Mouse (Mus musculus) forebrain, embryonic 16.5 days (tissue): ENCODE data around the gene 1600014C23Rik. TPM values are rescaled to one million over a fixed set of nuclear protein-coding genes. Genes with fewer than 3 reads are reported as not detected.

Source experiments
- ATAC-seq: fragments of 200-750 bp; cut with Nextera tagmentation; 2 replicates; pipeline ENCODE4 v1.8.0; 2017; ENCODE audit warnings: mild to moderate bottlenecking, moderate library complexity
- H3K27ac ChIP-seq: fragments of 300-500 bp; sonication (generic); 2 replicates; pipeline ENCODE4 v1.5.1; 2014; ENCODE audit warnings: low read length, control low read depth
- H3K27me3 ChIP-seq: fragments of 300-500 bp; sonication (generic); replicated peaks from 2 replicates; pipeline ENCODE4 v1.6.1; 2014; ENCODE audit warnings: low read length; ENCODE audit not compliant: control insufficient read depth, insufficient read depth
- H3K36me3 ChIP-seq: fragments of 300-500 bp; sonication (generic); 2 replicates; pipeline ENCODE4 v1.6.1; 2014; ENCODE audit not compliant: control insufficient read depth, insufficient read depth
- H3K4me1 ChIP-seq: fragments of 300-500 bp; sonication (generic); replicated peaks from 2 replicates; pipeline ENCODE4 v1.6.1; 2014; ENCODE audit warnings: low read length; ENCODE audit not compliant: control insufficient read depth, insufficient read depth
- H3K4me2 ChIP-seq: fragments of 300-500 bp; sonication (generic); 2 replicates; pipeline ENCODE4 v1.6.1; 2014; ENCODE audit warnings: mild to moderate bottlenecking, low read length, control low read depth
- H3K4me3 ChIP-seq: fragments of 300-500 bp; sonication (generic); replicated peaks from 2 replicates; pipeline ENCODE4 v1.5.1; 2014; ENCODE audit warnings: mild to moderate bottlenecking, low read length, control low read depth
- H3K9ac ChIP-seq: fragments of 300-500 bp; sonication (generic); replicated peaks from 2 replicates; pipeline ENCODE4 v1.6.1; 2014; ENCODE audit warnings: low read depth, low read length, control low read depth
- H3K9me3 ChIP-seq: fragments of 300-500 bp; sonication (generic); 2 replicates; pipeline ENCODE4 v1.6.1; 2016; ENCODE audit warnings: low read length; ENCODE audit not compliant: control insufficient read depth
- WGBS: fragments of 180-500 bp; shearing (Covaris S2); extraction: QIAGEN DNeasy Blood & Tissue Kit; methylation state at CpG from one replicate; pipeline ENCODE4 v1.1.7; 2014; 5-methylcytosine and 5-hydroxymethylcytosine counted together
- polyA plus RNA-seq: library from polyadenylated mRNA; unstranded; fragments of >200 nt; fragmentation: Nextera tagmentation; extraction: Ambion mirVana; gene quantifications from 2 replicates; pipeline ENCODE4 v1.2.1, GENCODE M21; 2015

1600014C23Rik gene
- polyA plus RNA-seq, 1 experiment from 2014 or later: 0.46 TPM

GRCm38 (mm10) chr17:45733038-45733734, 458 bp downstream of the 1600014C23Rik start:
- Histone ChIP-seq H3K27ac (no peak overlapping the region), H3K9me3 (no peaks in the 10 kb centered on the region), H3K4me2 (peak overlapping the region; percentile 92), H3K27me3 (0 out of 2 replicates have a peak, but pooled peaks cover 2% of the 10 kb centered on the region), H3K36me3 (no peaks in the 10 kb centered on the region), H3K9ac (peak overlapping the region; percentile 65), H3K4me1 (peaks cover 38% of the 10 kb centered on the region), H3K4me3 (peak overlapping the region; percentile 42; the same call in 1 of the 2 replicates)
- 31% methylated on average over 19 of the region's 19 CpGs for WGBS
- no peak for ATAC-seq

GRCm38 (mm10) chr17:45731172-45731864, 2.3 kb downstream of the 1600014C23Rik start:
- 19% methylated on average over 9 of the region's 9 CpGs for WGBS
- Histone ChIP-seq H3K36me3 (no peaks in the 10 kb centered on the region), H3K4me1 (peaks cover 33% of the 10 kb centered on the region), H3K27me3 (0 out of 2 replicates have a peak, but pooled peaks cover 2% of the 10 kb centered on the region), H3K9me3 (no peaks in the 10 kb centered on the region), H3K4me2 (no peak overlapping the region), H3K9ac (no peak overlapping the region), H3K27ac (no peak overlapping the region), H3K4me3 (no peak overlapping the region)
- peak; percentile 32 for ATAC-seq

- ATAC-seq: no peak
- no peaks in the 10 kb centered on the region for H3K36me3 ChIP-seq
- no peaks in the 10 kb centered on the region for H3K9me3 ChIP-seq
These were observed 2.9 kb downstream of the 1600014C23Rik start for GRCm38 (mm10) chr17:45730696-45731095.

GRCm38 (mm10) chr17:45729387-45729786, 4.3 kb downstream of the 1600014C23Rik start:
- WGBS: 67% methylated on average over 10 of the region's 10 CpGs
- Histone ChIP-seq H3K9me3 (no peaks in the 10 kb centered on the region), H3K4me1 (peaks cover 15% of the 10 kb centered on the region), H3K27me3 (0 out of 2 replicates have a peak, but pooled peaks cover 2% of the 10 kb centered on the region), H3K4me2 (no peak overlapping the region), H3K36me3 (no peaks in the 10 kb centered on the region), H3K9ac (no peak overlapping the region), H3K4me3 (no peak overlapping the region), H3K27ac (no peak overlapping the region)
- no peak for ATAC-seq

More at GRCm38 (mm10) chr17:45730696-45731095, 2.9 kb downstream of the 1600014C23Rik start:
- no peak overlapping the region for H3K9ac ChIP-seq
- no peak overlapping the region for H3K4me2 ChIP-seq
- no peak overlapping the region for H3K27ac ChIP-seq
- H3K4me1 ChIP-seq: peaks cover 27% of the 10 kb centered on the region
- 85% methylated on average over 4 of the region's 4 CpGs for WGBS
- no peak overlapping the region for H3K4me3 ChIP-seq
- H3K27me3 ChIP-seq: 0 out of 2 replicates have a peak, but pooled peaks cover 2% of the 10 kb centered on the region

- Histone ChIP-seq H3K27ac (no peak overlapping the region), H3K4me3 (no peak overlapping the region), H3K36me3 (no peaks in the 10 kb centered on the region), H3K27me3 (0 out of 2 replicates have a peak, but pooled peaks cover 2% of the 10 kb centered on the region), H3K9me3 (no peaks in the 10 kb centered on the region), H3K9ac (no peak overlapping the region), H3K4me1 (peaks cover 5% of the 10 kb centered on the region), H3K4me2 (no peak overlapping the region)
- 64% methylated on average over 8 of the region's 8 CpGs for WGBS
- no peak for ATAC-seq
These were observed 5.5 kb downstream of the 1600014C23Rik start for GRCm38 (mm10) chr17:45727983-45728723.

GRCm38 (mm10) chr17:45727481-45727880, 6.2 kb downstream of the 1600014C23Rik start:
- Histone ChIP-seq H3K4me3 (no peak overlapping the region), H3K27me3 (0 out of 2 replicates have a peak, but pooled peaks cover 2% of the 10 kb centered on the region), H3K36me3 (no peaks in the 10 kb centered on the region), H3K9ac (no peak overlapping the region), H3K4me2 (no peak overlapping the region), H3K4me1 (peaks cover 9% of the 10 kb centered on the region), H3K27ac (no peak overlapping the region), H3K9me3 (no peaks in the 10 kb centered on the region)
- no peak for ATAC-seq
- WGBS: 82% methylated on average over 2 of the region's 2 CpGs

- WGBS: 69% methylated on average over 7 of the region's 7 CpGs
- Histone ChIP-seq H3K27ac (no peak overlapping the region), H3K36me3 (no peaks in the 10 kb centered on the region), H3K4me3 (no peak overlapping the region), H3K4me1 (peaks cover 16% of the 10 kb centered on the region), H3K9ac (no peak overlapping the region), H3K27me3 (no peaks in the 10 kb centered on the region), H3K4me2 (no peak overlapping the region), H3K9me3 (no peaks in the 10 kb centered on the region)
- no peak for ATAC-seq
These were observed 7.4 kb downstream of the 1600014C23Rik start for GRCm38 (mm10) chr17:45726249-45726648.

GRCm38 (mm10) chr17:45724574-45724921, 9.1 kb downstream of the 1600014C23Rik start:
- 81% methylated on average over 10 of the region's 10 CpGs for WGBS
- Histone ChIP-seq H3K27me3 (no peaks in the 10 kb centered on the region), H3K4me2 (no peak overlapping the region; the same call in 1 of the 2 replicates), H3K4me1 (peaks cover 16% of the 10 kb centered on the region), H3K9ac (peak overlapping the region; percentile 89; the same call in 1 of the 2 replicates), H3K36me3 (no peaks in the 10 kb centered on the region), H3K4me3 (no peak overlapping the region), H3K27ac (peak overlapping the region; percentile 96; the same call in 1 of the 2 replicates), H3K9me3 (no peaks in the 10 kb centered on the region)
- ATAC-seq: no peak; the same call in 1 of the 2 replicates
